Mouse (Mus musculus): Measurements from ENCODE around the gene Por.

DNA sequence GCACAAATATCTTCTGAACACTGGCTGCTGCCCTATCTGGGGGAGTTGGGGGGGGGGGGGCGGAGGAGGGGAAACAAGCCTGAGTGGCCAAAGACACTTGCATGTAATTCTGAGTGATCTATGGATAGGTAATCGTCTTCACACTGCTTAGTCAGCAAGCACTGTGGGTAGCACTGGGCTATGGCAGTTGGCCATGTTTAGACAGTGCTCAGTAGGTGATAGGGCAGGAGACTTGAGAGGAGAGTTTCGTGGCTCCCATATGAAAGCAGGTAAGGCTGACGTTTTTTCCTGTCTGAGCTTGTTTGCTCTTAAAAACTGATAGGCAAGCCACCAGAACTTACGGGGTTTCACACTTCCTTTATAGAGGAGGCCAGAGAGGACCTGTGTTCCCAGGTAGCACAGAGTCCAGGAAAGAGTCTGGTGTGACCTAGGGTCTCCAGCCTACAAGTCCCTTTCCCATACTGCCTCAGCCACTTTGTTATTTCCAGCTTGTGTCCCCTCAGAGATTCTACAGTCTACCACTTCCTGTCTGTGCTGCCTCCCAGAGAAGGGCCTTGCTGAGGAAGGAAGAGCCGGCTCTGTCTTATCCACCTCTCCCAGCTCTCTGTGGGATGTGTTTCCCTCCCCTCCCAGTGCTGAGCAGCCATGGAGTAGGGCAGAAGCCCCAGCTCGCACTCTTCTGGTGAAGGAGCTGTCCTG, 29.9 kb upstream of the Por start:
- TF ChIP-seq POLR2A (IDR thresholded peaks at IDR 0.05; ENCODE audit: borderline replicate concordance, extremely low read depth, insufficient read depth, insufficient read length, poor library complexity, severe bottlenecking) (no peak), CTCF (IDR thresholded peaks at IDR 0.05; ENCODE audit: borderline replicate concordance, extremely low read depth, insufficient read depth, insufficient read length) (no peak)
